Mouse (Mus musculus) monocyte, adult 5-6 weeks (primary cell): ENCODE data around the gene Arid1a. TPM values are rescaled to one million over a fixed set of nuclear protein-coding genes. Genes with fewer than 3 reads are reported as not detected.
A peak's percentile ranks its signal among the peaks of the same experiment; 100 is the strongest.

Experiments used
- ATAC-seq: fragments of 153-309, 156-312 bp; replicated peaks from 2 replicates; pipeline ENCODE4 v1.8.0; 2017; ENCODE audit warnings: mild to moderate bottlenecking; ENCODE audit not compliant: low TSS enrichment, insufficient number of reproducible peaks, severe bottlenecking, poor library complexity, low FRiP score
- total RNA-seq: library from RNA; stranded (forward); fragments of 200-1000, 200-491, 200-594 nt; gene quantifications from 3 replicates; pipeline ENCODE4 v1.2.3, GENCODE M21; 2017

Gene Arid1a
- total RNA-seq, result 30.6 to 80.8 TPM (median 34.0 TPM) in 3 replicates

DNA sequence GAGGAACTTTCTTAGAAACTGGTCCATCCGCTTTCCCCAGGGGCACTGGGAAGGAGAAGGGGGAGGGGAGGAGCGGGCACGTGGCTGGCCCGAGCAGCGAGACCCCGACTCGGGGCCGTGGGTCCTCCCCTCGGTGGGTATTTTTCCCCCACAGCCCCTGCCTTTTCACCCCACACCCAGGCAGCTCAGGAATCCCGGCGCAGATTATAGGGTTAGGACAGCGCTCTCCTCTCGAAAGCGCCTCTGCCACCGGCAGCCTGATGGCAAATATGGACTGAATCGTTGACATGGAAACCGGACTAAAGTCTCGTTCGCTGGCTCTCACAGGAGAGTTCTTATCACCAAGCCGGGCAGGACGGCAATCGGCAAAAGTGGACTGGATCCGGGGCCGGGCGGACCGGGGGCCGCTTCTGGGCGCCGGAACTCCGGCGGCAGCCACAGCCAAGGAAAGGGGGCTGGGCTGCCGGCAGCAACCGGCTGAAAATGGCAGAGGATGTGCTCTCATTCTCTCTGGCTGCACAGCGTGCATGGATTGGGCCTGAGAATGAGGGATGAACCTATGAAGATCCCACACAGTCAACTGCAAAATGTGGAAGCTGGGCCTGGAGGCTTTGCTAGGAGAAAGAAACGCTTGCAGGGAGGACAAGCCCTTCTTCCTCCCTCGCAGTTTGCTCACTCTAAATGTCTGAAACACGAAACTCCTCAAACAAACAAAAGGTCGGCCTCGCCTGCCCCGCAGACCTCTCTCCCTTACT lies at the start of gene Arid1a:
Gene Arid1a, minus strand, starts transcription at position 256 of the 755 bp plus-strand sequence.
- ATAC-seq, result peak; percentile 76

DNA sequence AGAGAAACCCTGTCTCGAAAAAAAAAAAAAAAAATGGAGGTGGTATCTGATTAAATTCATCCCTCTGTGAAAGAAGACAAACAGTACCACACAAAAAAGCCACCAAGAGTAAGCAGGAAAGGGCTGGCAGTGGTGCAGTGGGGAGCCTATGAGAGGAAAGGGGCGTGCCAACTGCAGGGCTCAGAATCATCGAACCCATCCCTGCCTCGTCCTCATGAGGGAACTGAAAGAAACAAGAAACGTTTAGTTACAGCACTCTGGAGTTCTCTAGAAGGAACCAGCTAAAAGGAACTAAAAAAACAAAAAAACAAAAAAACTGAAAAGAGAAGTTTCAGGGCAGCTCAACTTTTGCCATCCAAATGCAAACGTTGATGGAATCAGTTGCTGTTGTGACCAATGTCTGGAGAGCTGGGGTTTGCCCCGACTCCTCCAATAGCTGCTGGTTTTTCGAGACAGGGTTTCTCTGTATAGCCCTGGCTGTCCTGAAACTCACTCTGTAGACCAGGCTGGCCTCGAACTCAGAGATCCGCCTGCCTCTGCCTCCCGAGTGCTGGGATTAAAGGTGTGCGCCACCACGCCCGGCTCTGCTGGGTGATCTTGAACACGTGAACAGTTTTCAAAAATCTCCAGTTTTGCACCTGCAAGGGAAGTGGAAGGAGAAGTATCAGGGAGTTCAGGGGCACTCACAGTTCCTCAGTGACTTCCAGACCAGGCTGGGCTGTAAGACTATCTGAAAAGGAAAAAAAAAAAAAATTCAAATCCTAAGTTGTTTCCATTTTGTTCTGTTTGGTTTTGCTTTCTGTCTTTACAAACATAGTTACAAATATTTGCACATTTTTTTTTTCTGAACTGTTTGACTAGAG lies 48.1 kb upstream of the Arid1a start:
- ATAC-seq, result peak; percentile 98

DNA sequence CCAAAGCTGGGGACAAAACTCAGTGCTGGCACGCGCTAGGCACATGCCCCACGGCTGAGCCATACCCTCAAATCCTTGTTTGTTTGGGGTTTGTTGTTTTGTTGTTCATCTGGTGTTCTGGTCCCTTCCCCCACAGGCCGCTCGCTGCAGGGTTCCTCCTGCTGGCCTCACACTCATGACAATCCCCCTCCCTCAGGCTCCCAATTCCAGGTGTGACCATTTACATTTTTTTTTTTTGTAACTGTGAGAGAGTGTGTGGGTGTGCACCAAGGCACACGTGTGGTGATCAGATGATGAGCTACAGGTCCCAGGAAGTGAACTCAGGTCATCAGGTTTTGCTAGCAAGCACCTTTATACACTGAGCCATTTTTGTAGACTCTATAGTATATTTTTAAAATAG lies 44.0 kb upstream of the Arid1a start:
- ATAC-seq, result no peak

DNA sequence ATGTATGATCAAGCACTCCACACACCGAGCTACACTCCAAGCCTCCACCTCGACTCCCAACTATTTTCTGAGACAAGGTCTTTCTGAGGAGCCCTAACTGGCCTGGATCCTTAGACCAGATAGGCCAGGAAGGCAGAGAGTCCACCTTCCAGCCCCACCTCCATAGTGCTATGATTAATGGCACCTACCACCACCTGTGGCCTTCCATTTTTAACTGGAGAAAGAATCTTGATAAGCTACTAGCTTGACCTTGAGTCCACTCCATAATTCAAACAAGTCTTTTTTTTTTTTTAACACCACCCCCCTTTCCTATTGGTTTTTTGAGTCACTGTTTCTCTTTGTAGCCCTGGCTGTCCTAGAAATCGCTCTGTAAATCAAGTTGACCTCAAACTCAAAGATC lies 36.7 kb upstream of the Arid1a start:
- no peak for ATAC-seq

DNA sequence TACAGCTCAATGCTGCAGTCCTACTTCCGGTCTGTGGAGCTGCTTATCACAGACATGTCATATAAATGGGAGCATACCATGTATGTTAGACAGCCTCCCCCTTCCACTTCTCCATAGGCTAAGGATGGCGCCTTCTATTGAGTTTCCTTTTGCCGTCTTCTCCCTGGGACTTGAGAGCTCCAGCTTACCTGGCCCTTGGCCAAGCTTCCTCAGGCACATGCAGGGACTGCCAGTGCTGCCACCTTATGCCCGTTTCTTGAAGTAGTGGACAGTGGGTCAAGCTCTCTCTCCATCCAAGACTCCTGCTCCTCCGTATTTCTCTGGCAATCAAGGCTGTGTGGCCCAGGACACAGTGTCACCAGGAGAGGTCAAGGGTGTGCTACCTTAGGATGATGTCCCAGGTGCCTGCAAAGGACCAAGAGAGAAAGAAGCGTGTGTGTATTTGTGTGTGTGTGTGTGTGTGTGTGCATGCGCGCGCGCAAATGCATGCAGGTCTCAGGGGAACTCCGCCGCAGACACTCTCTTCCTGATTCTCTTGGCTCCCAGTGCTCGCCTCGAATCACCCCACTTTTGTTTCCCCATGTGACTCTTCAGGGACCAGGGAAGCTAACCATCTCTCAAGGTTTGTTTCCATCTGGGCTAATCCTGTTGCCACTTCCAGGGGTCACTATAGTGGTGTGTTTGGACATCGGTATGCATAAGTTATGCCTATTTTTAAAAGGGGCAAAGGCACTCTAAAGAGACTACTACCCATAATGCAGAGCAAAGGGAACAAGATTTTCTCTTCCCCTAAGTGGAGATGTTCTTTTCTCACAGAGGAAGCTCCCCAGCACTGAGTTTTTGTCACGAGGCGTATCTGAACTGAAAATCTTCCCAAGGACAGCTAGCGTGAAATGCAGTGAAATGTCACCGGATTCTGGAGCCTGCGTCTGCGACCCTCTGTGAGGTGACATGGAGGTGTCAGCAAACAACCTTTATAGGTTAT lies 18.3 kb upstream of the Arid1a start:
- peak; percentile 90 for ATAC-seq

DNA sequence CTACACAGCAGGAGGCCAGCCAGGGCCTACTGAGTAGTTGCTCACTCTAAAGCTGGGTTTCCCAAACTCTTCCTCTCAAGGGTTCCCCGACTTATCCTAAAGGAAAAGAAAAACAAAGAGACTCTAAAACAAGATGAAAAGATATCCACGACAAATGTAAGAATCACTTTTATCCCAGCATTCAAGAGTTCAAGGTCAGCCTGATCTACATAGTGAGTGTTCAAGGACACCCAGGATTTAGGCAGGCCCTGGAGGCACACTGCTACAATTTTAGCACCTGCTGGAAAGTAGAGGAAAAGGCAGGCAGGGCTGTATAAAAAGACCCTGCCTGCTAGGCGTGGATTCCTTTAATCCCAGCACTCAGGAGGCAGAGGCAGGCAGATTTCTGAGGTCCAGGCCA lies 12.6 kb upstream of the Arid1a start:
- ATAC-seq, result no peak

DNA sequence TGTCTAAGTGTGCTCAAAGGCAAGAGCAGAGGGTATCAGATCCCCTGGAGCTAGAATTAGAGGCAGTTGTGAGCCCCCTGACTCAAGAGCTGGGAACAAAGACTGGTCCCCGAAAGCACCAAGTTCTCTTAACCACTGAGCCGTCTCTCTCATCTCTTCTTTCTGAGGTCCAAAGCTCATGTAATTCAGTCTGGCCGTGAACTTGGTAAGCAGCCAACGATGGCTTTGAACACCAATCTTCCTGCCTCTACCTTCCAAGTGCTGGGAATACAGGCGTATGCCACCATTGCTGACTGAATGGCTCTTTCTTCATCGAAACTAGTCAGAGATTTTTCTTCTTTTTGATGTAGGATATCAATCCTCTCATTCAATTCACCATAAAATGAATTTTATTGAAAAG lies 6.5 kb upstream of the Arid1a start:
- ATAC-seq, result no peak

DNA sequence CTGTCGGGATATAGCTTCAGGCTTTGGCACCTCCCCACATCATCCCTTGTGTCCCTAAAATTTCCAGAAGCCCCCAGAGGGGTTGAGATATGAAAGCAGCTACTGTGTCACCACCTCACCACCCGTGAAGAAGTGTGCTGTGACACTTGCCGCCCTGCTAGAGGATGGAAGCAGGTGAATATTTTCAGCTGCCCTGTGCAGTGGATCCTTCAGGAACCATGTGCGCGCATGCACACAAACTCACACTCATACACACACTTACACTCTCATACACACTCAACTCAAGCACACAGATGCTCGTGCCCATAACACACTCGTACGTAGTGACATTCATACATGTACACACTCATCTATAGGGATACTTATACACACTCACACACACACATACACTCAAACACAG lies 3.1 kb upstream of the Arid1a start:
- ATAC-seq, result no peak

DNA sequence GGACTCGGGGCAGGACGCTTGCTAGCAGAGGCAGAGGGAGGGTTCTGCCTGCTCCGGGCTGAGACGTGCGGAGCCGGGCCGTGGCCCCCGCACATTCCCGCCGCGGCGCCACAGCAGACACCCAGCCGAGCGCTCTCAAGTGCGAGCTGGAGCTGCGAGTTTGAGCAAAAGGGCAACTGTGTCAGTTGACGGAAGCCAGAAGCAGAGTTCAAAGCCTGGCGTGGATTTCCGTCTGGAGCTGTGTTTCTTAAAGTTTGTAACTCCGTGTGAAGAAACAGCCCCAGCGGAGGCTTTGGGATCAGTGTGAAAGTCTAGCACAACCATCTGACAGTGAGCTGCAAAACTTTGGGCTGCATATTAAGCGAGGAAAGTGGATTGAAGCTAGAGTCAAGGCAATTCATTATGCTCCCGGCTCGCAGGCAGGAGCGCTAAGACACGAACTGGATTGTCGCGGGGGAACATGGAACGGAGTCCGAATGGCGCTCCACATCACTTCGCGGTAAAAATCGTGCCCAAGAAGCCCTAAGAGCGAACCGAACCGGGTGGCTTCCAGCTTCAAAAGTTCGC lies 783 bp upstream of the Arid1a start:
- peak; percentile 66 for ATAC-seq

DNA sequence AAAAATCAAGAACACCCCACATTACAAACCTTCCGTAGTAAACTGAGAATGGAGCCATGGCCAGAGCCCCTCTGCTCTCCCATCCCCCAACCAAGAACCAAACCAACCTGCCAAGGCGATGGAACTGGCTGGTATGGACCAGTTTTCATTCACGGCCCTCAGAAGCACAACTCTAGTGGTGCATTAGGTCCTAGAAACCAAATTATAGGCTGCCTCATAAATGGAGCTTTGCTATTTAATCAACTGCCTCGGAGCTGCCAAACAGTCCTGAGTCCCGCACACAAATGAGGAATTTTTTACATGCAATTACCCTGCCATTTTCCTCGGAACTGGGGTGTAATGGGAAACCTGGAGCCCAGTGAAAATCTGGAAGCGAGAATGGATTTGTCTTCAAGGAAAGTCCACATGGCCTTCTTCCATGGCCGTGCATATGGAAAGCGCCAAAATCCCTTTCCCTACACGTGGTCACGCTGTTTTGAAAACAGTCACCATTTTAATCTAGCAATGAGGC lies 653 bp downstream of the Arid1a start:
- no peak for ATAC-seq

DNA sequence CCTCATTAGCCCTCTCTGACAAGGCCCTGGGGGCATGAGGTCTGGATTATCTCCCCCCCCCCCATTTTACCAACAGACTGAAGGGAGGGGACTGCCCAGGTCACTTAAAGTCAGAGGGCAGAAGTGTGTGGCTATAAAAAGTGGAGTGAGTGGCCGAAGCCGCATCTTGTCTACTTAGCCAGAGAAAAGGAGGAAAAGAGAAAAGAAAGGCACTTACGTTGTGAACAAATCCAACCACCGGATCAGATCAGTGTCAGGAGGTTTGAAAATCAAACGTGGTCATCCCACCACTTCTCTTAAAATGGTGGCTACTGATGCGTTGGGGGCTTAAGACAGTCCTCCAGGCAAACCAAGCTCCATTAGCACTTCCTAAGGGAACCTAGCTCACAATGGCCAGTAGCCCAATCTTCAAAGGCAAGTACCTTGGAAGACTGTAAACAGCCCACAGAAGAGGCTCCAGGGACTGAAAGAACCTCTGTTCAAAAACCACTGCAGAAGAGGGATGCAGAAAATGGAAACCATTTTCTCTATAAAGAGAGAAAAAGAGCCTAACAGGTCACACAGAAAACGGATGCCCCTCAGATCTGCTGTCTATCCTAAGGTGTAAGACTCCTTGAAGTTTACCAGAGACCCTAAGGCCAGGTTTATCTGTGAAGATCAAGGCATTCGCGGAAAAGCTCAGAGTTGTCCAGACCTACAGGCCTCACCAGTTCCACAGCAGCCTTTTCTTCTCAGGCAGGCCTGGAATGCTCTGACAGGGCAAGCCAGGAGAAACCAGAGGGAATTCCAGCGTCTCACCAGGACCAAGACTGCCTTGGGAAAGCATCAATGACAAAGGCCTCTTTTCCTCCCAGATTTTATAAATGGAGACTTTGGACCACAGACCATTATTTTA lies 1.5 kb downstream of the Arid1a start:
- no peak for ATAC-seq

DNA sequence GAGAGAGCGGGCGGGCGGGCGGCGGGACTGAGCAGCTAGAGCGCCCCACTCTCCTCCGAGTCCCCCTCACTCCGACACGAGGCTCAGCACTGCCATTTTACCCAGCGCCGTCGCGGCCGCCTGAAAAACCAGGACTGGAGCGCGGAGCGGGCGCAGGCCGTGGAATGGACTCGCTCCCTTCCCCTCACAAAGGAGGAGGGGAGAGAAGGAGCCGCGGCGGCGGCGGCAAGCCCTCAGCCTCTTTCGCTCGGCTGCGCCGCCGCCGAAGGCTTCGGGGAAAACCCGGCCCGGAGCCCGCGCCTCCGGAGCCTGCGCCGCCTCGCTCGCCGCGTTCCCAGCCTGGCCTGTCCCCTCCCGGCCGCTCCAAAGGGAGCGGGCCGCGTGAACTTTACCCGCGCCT lies 2.3 kb downstream of the Arid1a start:
- peak; percentile 69 for ATAC-seq

DNA sequence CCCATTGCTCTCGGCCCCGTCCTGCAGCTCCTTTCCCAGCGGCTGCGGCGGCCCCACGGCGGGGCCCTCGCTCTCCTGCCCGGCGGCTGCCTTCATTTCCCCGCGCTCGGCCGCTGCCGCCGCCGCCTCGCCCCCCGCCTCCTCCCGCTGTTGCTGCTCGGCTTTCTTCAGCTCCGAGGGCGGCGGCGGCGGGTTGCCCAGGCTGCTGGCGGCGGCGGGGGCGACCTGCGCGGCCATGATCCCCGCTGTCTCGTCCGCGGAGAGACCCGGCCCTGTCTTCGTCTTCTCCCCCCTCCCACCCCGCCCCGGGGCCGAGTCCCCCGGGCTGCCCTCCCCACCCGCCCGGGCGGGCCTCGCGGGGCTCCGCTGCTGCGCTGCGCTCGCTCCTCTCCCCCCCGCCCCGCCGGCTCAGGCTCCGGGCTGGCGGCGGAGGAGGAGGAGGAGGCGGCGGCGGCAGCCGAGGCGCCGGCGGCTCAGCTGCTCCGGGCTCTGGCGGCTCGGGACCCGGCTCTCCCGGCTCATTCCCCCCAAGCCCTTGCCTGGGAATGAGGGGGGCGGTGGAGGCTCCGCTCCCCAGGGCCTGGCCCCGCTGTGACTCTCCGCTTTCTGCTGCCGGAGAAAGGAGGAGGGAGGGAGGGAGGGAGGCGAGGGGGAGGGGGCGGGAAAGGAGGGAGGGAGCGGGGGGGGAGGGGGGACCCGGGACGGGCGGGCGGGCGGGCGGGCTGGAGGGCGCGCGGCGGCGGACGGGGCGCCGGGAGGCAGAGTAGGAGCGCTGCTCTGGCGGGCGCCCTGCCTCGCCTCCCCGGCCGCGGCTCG lies 3.0 kb downstream of the Arid1a start:
- ATAC-seq, result no peak

DNA sequence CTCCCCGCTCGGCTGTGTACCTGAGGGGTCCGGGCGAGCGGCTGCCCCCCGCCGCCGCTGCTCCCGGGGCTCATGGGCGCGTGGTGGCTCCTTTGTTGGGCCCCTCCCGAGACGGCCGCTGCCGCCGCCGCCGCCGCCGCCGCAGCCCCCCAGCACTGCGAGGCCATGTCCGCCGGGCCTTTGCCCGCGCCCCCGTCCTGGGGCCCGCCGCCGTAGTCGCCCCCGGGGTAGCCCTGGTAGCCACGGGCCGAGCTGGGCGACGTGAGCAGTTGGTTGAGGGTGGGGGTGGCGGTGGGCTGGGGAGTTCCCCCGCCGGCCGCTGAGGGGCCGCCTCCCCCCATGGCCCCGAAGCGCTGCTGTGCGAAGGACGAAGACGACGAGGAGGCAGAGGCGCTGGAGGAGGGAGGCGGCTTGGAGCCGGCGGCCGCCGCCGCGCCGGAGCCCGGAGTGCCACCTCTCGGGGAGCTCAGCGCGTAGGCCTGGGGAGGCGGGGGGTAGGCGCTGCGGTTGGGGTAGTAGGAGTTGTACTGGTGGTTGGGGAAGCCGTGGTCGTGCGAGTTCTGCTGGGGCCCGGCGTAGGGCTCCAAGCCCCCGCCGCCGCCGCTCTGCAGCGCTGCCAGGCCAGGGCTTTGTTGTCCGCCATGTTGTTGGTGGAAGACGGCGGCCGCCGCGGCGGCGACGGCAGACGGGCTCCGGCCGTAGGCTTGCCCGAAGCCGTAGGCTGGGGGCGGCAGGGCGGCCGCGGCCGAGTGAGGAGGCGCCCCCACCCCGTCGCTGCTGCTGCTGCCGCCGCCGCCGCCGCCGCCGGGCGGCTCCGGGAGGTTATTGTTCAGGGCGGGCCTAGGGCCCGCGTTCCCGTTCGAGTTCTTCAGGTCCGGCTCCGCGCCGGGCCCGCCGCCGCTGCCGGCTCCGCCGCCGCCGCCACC lies 3.9 kb downstream of the Arid1a start:
- ATAC-seq, result no peak

DNA sequence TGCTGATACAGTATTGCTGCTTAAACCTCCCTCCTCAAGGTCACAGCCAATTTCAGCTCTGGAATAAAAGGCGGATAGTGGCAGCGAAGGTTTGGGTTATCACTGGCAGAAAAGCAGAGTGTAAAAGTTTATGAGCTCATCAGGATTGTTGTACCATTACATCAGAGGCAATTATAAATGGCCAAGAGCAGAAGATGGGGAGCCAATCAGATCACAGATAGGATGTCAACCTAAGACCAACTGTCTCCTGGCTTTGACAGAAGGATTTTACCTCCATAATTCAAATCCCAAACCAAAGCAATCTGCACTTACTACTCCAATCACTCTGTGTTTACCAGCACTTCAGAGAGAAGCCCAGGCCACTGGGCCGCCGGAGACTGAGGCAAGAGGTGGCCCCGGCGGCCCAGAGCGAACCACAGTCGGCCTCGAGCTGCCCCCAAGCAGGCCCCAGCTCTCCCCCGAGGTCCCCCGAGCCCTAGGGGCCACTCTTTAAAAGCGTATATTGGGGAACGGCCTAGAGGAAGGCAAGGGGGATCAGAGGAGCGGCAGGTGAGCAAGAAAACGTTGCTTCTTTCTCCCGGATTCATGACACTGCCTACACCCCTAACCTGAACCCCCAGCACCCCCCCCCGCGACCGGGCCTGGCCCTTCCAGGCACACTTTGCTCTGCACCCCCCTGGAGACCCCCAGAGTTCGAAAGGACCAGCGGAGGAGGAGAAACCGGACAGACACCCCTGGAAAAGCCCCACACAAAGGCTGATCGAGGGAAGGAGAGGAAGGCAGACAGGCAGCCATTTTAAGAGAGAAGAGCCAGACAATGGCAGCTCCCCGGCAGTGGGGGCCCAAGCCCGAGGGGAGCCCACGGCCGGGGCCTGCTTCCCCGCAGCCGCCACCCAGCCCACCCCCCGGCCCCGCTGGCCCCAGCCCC lies 4.8 kb downstream of the Arid1a start:
- peak; percentile 61 for ATAC-seq
